Mouse (Mus musculus): ENCODE measurements around the gene Sypl2.

Gene Sypl2

GRCm38 (mm10) chr3:108205601-108206000 lies 20.8 kb downstream of the Sypl2 start:
- DNase-seq (ENCODE audit: low spot score) = no peak

DNA sequence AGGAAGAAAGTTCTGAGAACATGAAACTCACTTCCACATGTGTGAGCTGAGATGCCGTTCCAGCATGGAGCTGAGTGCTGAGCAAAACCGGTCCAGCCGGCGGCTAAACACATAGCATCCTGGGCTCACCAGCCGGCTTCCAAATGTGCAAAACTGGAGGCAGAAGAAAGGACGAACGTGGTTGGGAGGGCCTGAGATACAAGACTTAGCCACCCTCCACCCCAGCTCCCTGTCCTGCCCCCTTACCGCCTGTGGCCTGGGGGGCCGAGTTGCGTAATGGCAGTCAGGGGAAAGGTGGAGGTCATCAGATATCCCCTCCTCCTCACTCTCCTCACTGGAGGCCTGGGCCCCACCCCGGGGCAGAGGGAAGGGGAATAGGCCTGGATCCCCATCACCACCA lies 22.0 kb downstream of the Sypl2 start:
- no peak for DNase-seq (ENCODE audit: low spot score)

DNA sequence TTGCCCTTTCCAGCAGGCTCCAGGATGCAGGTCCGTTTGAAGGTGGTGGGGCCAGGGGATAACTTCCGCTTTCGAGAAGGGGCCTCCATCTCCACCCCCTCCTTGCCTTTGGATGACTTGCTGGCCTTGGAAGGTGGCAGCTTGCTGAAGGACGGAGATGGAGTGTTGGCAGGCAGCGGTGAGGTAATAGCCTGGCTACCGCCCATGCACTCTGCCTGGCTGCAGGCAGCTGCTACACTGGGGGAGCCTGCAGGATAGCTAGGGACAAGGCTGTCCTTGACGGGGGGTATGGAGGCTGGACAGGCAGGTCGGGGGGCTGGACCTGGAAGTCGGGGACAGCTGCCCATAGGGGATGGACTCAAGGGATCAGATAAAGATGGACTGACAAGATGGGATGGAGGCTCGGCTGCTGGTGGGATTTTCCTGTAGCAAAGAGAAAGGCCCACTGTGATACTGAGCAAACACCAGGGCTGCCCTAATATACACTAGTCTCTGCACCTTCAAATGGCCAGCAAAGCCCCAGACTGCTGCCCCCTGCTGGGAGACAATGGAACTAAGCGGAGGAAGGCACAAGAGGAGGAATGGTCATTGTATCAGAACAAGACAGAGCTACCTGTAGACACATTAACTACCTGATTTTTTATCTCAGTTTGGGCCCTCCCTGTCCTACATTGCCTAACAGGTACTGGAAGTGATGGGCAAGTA lies 22.7 kb downstream of the Sypl2 start:
- peak; percentile 75 for DNase-seq (ENCODE audit: low spot score)

GRCm38 (mm10) chr3:108203212-108203611 lies 23.2 kb downstream of the Sypl2 start:
- no peak for DNase-seq (ENCODE audit: low spot score)

DNA sequence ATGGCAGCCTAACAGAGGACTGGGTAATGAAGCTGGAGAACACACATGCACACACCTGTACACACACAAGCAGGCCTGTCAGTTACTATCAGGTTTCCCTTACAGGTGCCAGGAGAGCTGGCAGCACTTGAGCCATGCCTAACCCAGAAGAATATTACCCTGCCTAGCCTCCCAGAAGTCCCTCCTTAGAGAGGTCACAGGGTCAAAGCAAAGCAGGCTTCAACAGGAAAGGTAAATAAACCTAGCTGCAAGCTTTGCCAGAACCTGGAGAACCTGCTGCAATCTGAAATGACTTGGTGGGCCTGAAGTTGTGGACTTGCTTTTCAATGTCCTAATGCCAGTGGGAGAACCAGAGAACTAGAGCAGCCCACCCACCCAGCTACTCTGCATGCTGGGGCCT lies 23.9 kb downstream of the Sypl2 start:
- DNase-seq (ENCODE audit: low spot score) = no peak

GRCm38 (mm10) chr3:108200329-108201323 lies 25.8 kb downstream of the Sypl2 start, which contains the start of gene Cyb561d1:
Gene Cyb561d1, minus strand, starts transcription at chr3:108201212.
- peak; percentile 85 for DNase-seq (ENCODE audit: low spot score)

DNA sequence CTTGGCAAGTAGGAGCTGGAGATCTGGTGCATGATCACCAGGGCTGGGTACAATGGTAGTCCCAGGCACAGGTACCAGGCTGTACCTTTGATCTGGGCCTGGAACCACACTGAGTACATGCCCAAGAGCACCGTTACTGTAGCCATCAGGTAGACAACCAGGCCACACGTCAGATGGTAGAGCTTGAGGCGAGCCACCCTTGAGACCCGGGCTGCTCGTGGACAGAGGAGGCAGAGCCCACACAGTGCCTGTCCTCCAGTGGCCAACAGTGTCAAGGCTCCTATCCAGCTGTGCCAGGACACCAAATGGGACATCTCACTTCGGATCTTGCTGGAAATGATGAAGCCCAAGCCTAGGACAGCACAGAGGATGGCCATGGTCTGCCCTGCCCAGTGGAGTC lies 27.2 kb downstream of the Sypl2 start:
- DNase-seq (ENCODE audit: low spot score) = no peak

- DNase-seq (ENCODE audit: low spot score) = no peak
Observed at GRCm38 (mm10) chr3:108197066-108197497, 29.4 kb downstream of the Sypl2 start.

DNA sequence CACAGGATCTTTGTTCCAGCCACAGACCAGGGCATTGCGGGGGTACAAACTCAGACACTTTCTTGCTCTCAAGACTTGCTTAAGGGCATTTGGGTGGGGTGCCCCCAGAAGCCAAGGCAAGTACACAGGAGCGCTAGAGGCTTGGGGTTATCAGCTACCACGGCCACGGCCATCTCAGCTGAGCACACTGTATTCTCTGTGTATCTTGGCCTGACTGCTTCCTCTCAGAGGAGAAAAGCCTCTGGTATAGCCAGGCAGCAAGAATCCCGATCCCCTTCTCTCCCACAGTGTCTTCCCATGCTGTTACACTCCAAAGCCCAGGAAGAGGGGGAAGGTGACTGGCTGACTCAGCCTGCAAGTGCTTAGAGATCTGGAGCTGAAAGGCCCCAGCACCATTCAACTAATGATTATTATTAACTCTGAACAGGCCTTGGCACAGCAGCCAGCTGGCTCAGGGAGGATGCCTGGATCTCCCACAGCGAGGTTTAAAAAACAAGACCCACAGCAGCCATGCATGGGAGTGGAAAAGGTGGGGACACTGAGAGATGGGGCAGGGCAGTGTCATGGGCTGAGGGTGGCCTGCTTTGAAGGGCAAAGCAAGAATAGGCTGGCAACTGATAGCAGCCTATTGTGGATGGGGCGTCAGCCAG lies 30.4 kb downstream of the Sypl2 start:
- no peak for DNase-seq (ENCODE audit: low spot score)

- no peak for DNase-seq (ENCODE audit: low spot score)
Observed at GRCm38 (mm10) chr3:108195287-108195686, 31.2 kb downstream of the Sypl2 start.

DNA sequence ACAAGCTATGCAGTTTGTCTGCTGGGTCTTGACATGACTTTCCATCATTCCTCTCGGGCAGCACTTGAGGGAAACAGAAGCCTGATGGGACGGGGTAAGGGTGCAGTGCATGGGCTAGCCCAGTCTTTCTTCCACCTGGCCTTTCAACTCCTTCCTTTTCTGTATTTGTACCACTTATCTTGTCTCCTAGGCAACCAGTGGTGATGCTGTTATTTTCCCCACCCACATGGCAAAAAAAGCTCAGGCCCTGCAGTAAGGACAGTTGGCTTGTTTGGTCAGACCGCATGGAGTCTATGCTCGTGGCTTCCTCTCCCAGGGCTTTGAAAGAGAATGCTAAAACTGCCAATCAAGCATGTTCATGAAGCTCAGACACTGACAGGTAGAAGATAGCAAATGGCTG lies 32.8 kb downstream of the Sypl2 start:
- DNase-seq (ENCODE audit: low spot score) = no peak

GRCm38 (mm10) chr3:108189897-108190296 lies 36.6 kb downstream of the Sypl2 start:
- no peak for DNase-seq (ENCODE audit: low spot score)

GRCm38 (mm10) chr3:108188716-108189490 lies 37.5 kb downstream of the Sypl2 start:
- no peak for DNase-seq (ENCODE audit: low spot score)

- no peak for DNase-seq (ENCODE audit: low spot score)
Observed at GRCm38 (mm10) chr3:108187111-108187795, 39.2 kb downstream of the Sypl2 start.

DNA sequence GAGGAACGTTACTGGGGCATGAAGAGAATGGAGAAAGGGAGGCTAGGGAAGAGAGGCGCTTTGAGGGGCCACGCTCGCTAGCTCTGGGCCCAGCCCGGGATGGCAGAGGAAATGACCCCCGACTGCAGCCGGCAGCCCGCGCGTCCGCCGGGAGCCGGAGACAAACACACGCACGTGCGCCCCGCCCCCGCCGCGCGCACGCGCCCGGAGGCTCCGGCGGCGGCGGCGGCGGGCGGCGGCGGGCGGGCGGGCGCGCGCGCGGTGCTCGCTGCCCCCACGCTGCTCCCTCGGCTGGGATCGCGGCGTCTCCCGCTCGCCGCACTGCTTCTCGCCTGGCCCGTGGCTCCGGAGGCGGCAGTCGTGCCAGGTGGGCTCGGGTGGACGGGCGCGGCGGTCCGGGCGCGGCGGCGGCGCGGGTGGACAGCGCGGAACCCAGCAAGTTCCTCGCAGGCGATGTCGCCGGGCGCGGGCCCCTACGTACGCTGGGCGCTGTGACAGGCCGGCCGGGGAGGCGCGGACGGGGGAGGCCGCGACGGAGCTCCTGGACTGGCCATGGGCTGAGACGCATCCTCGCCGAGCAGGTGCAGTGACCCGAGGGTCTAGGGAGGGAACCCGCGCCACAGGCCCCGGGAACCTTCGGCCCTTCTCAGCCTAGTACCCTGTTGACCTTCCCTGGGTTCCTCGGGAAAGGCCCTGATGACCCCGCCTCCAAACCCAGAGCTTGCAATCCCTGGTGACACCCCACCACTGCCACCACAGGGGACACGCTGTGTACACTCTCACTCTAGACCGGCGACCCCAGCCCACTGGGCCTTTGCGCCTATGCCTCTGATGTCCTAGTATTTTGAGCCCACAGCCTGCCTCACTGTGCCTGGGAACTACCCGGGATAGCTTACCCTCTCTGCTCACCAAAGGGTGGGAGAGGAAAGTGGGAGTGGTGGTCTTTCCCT lies 40.1 kb downstream of the Sypl2 start, which contains the start of gene Amigo1:
Amigo1 (plus strand) TSS at position 238 of the 950 bp plus-strand sequence.
- no peak for DNase-seq (ENCODE audit: low spot score)

DNA sequence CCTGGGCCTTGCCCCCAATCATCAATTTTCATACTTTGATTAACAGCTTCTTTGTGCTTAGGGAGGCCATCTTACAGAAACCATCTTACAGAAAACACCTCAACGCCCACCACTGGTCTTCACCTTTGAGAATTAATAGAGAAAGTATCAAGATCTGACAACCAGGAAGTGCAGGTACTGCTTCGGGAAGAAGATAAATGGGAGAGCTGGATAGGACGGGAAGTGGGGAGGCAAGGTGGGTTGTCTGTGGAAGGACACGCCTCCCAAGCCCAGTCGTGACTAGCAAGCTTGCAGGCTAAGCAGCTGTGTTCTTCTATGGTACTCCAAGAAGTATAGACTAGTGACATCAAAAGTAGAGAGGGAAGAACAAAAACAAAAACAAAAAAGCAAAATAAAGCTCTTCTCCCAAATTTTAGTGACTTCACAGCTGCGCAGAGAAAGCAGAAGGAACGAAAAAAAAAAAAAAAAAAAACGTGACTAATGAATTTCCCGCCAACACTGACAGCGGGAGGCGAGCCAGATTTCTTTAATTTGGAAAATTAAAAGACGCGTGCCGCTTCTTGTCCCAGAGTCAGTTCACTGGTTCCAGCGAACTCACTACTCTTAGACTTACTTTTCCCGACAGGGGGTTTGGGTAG lies 40.9 kb downstream of the Sypl2 start:
- DNase-seq (ENCODE audit: low spot score) = no peak

GRCm38 (mm10) chr3:108184742-108185141 lies 41.7 kb downstream of the Sypl2 start:
- no peak for DNase-seq (ENCODE audit: low spot score)

DNA sequence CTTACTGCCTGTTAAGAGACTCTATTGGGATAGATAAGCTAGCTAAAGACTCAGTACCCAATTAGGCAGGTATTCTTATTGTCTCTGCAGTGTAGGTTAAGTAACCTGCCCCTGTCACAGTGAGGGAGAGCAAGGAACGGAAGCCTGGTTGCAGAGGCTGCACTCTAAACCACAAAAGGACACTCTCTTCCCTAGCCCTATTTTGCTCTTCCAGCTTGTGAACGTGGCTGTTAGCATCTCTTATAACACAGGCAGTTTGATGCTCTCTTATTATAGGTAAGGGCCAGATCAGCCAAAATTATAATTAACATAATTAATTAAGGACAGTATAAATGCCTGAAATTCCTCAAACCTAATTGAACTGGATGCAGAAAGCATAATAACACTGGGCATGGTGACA lies 45.9 kb downstream of the Sypl2 start:
- no peak for DNase-seq (ENCODE audit: low spot score)

Data from adipocyte (in vitro differentiated cells).